Mouse (Mus musculus) stomach, embryonic 14.5 days (tissue): Measurements from ENCODE around the gene Tctn3. TPM values are rescaled to one million over a fixed set of nuclear protein-coding genes. Genes with fewer than 3 reads are reported as not detected.
A peak's percentile ranks its signal among the peaks of the same experiment; 100 is the strongest.
"Not testable (repeated sequence)": the region's sequence is repeated elsewhere in the genome, so short reads cannot be mapped to it uniquely, and the experiment has no call there.

Source experiments
- ATAC-seq: fragments of 200-750 bp; cut with Nextera tagmentation; 2 replicates; pipeline ENCODE4 v1.8.0; 2017; ENCODE audit warnings: low read depth, moderate TSS enrichment; ENCODE audit not compliant: insufficient number of reproducible peaks, insufficient read depth, low FRiP score
- H3K27ac ChIP-seq: fragments of 300-500 bp; sonication (generic); 2 replicates; pipeline ENCODE4 v1.5.1; 2014; ENCODE audit warnings: mild to moderate bottlenecking, low read length, moderate library complexity, mixed read lengths
- H3K27me3 ChIP-seq: fragments of 300-500 bp; sonication (generic); 2 replicates; pipeline ENCODE4 v1.6.1; 2014; ENCODE audit warnings: low read length, control low read depth, mixed read lengths; ENCODE audit not compliant: control insufficient read depth, insufficient read depth
- H3K36me3 ChIP-seq: fragments of 300-500 bp; sonication (generic); 2 replicates; pipeline ENCODE4 v1.6.1; 2014; ENCODE audit warnings: mild to moderate bottlenecking, control low read depth, low read length, moderate library complexity, mixed read lengths; ENCODE audit not compliant: control insufficient read depth, insufficient read depth
- H3K4me1 ChIP-seq: fragments of 300-500 bp; sonication (generic); 2 replicates; pipeline ENCODE4 v1.6.1; 2014; ENCODE audit warnings: low read length, control low read depth, mixed read lengths; ENCODE audit not compliant: control insufficient read depth, insufficient read depth
- H3K4me2 ChIP-seq: fragments of 300-500 bp; sonication (generic); replicated peaks from 2 replicates; pipeline ENCODE4 v1.6.1; 2014; ENCODE audit warnings: low read depth, low read length, control low read depth
- H3K4me3 ChIP-seq: fragments of 300-500 bp; sonication (generic); 2 replicates; pipeline ENCODE4 v1.5.1; 2014; ENCODE audit warnings: low read depth, low read length, control low read depth
- H3K9ac ChIP-seq: fragments of 300-500 bp; sonication (generic); replicated peaks from 2 replicates; pipeline ENCODE4 v1.6.1; 2014; ENCODE audit warnings: low read depth, mild to moderate bottlenecking, control low read depth, low read length, moderate library complexity, mixed read lengths
- H3K9me3 ChIP-seq: fragments of 300-500 bp; sonication (generic); 2 replicates; pipeline ENCODE4 v1.6.1; 2016; ENCODE audit warnings: low read depth, low read length, control low read depth; ENCODE audit not compliant: control insufficient read depth
- WGBS: fragments of 180-500 bp; shearing (Covaris S2); extraction: QIAGEN DNeasy Blood & Tissue Kit; methylation state at CpG from one replicate; pipeline ENCODE4 v1.1.7; 2014; 5-methylcytosine and 5-hydroxymethylcytosine counted together
- polyA plus RNA-seq: library from polyadenylated mRNA; unstranded; fragments of >200 nt; fragmentation: Nextera tagmentation; extraction: Ambion mirVana; gene quantifications from 2 replicates; pipeline ENCODE4 v1.2.1, GENCODE M21; 2014

Gene Tctn3
- polyA plus RNA-seq, 1 experiment from 2014 or later = 10.4 TPM

DNA sequence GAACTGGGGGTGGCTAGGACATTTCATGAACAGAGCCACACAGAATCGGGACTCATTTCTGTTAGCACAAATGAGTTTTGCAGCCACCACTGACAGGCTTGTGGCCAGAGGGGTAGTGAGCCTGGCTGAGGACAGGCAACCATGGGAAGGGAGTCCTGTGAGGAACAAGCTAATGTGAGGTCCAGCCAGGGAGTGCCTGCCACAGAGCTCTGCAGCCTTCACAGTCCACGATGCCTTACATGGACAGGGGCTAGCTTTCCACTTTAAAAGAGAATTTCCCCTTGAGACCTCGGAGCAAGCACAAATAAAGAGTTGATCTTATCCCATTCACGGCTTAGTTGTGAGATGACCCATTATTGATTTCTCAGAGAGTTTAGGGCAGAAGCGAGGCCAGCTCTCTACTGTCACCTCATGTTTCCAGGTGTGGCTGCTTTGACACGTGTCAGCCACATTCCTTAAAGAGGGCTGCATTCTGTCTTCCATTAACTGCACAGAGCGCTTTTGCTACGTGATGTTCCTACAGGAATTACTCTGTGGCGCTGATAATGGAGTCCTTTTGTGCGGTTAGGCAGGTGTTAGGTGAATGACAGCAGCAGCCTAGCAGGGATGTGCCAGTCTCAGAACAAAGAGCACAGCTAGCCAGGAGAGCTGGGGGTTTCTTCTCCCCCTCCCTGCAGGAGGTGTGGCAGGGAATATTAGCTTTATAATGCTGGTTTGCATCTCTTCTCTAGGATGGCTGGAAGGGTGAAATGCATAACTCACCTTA is 48.0 kb downstream of the Tctn3 start:
- 75% methylated on average over 10 of the region's 10 CpGs for WGBS
- Histone ChIP-seq H3K27me3 (no peaks in the 10 kb centered on the region), H3K4me2 (no peak overlapping the region), H3K4me3 (no peak overlapping the region), H3K36me3 (peaks cover 65% of the 10 kb centered on the region), H3K27ac (no peak overlapping the region), H3K9ac (no peak overlapping the region), H3K4me1 (no peaks in the 10 kb centered on the region), H3K9me3 (no peaks in the 10 kb centered on the region)
- ATAC-seq = no peak

DNA sequence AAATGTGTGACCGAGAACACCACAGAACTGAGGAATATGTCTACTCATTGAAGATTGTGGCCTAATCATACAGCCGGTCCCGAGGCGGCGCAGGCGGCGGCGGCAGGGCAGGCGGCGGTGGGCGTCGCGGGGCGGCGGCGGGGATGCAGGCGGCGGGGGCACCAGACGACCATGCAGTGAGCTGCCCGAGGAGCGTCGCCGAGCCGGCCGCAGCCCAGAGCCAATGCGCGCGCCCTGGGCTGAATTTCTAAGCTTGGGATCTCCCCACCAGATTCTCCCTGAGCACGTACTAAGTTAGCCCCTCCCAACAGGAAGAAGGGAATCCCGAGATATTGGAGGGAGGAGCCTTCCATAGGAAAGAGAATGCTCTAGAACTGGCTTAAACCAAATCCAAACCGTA is 50.5 kb downstream of the Tctn3 start:
- WGBS = 71% methylated on average over 11 of the region's 31 CpGs
- H3K27ac ChIP-seq, H3K9me3 ChIP-seq, H3K4me3 ChIP-seq, H3K4me2 ChIP-seq, ATAC-seq, H3K27me3 ChIP-seq, H3K4me1 ChIP-seq, H3K9ac ChIP-seq: not testable (repeated sequence)
- H3K36me3 ChIP-seq = peaks cover 56% of the 10 kb centered on the region

DNA sequence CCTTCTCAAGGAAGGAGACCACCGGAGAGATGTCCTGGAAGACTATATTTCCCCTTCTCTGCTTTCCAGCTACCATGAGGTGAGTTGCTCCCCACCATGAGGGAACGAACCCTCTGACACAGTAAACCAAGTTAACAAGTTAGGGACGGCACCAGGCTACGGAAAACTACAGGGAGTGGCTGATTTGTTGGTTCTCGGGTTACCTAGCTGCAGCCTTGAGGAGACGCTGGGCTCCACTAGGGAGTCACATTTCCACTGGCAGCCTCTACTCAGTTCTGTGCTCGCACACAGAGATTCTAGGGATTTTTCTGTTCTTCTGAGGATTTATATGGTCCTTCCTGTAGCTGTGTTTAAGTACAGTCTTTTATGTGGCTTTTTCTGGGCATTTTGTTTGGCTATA is 56.0 kb downstream of the Tctn3 start:
- H3K27me3 ChIP-seq = no peaks in the 10 kb centered on the region
- H3K9me3 ChIP-seq = no peaks in the 10 kb centered on the region
- 80% methylated on average over 7 of the region's 7 CpGs for WGBS
- ATAC-seq = no peak
- H3K27ac ChIP-seq = no peak overlapping the region
- 0 out of 2 replicates have a peak, but pooled peaks cover 10% of the 10 kb centered on the region for H3K4me1 ChIP-seq
- H3K4me2 ChIP-seq = no peak overlapping the region
- H3K9ac ChIP-seq = no peak overlapping the region
- H3K4me3 ChIP-seq = no peak overlapping the region
- H3K36me3 ChIP-seq = peaks cover 31% of the 10 kb centered on the region

DNA sequence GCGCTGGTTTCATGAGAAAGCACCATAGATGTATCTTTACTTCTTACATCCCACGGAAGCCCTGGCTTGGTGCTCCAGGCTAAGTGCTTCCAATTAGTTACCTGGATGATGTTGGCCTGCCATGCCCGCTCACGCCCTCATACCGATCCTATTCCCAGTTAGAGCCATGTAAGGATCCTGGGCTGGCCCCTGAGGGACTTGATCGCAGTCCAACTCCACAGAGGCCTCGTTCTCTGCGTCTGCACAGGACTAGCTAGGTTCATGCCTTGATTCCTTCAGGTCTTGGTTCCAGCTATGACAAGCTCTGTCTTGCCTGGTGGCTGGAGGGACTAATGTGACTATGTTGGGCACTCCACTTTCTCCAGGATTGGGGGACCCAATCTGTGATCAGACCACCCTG is 56.9 kb downstream of the Tctn3 start:
- H3K27me3 ChIP-seq = no peaks in the 10 kb centered on the region
- WGBS = 96% methylated on average over 8 of the region's 8 CpGs
- 0 out of 2 replicates have a peak, but pooled peaks cover 10% of the 10 kb centered on the region for H3K4me1 ChIP-seq
- H3K36me3 ChIP-seq = peaks cover 31% of the 10 kb centered on the region
- no peak overlapping the region for H3K4me3 ChIP-seq
- H3K4me2 ChIP-seq = no peak overlapping the region
- no peak overlapping the region for H3K9ac ChIP-seq
- no peaks in the 10 kb centered on the region for H3K9me3 ChIP-seq
- H3K27ac ChIP-seq = no peak overlapping the region
- ATAC-seq = no peak

DNA sequence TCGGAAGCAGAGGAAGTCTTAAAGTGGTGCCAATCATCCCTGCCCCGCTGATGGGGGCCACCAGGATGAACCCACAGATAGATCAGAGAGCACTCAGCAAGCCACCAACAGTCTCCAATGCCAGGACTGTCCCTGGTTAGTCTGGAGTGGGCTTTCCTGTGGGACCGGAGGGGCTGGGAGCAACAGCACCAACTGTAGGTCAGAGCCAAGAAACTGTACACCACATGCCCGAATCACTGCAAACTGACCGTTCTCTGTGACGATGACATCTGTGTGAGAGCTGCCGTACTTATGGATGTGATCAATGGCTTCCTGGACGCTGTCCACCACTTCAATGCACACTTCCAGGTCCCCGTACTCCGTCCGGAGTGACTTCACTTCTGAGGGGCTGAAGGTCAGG is 57.7 kb downstream of the Tctn3 start:
- ATAC-seq = 0 out of 2 replicates have a peak, but pooled peaks have one; percentile 1
- WGBS = 72% methylated on average over 11 of the region's 11 CpGs
- peaks cover 31% of the 10 kb centered on the region for H3K36me3 ChIP-seq
- no peak overlapping the region for H3K4me3 ChIP-seq
- H3K4me1 ChIP-seq = 0 out of 2 replicates have a peak, but pooled peaks cover 13% of the 10 kb centered on the region
- H3K27me3 ChIP-seq = no peaks in the 10 kb centered on the region
- H3K9ac ChIP-seq = no peak overlapping the region
- no peaks in the 10 kb centered on the region for H3K9me3 ChIP-seq
- peak overlapping the region; percentile 52; the same call in 1 of the 2 replicates for H3K27ac ChIP-seq
- H3K4me2 ChIP-seq = no peak overlapping the region

DNA sequence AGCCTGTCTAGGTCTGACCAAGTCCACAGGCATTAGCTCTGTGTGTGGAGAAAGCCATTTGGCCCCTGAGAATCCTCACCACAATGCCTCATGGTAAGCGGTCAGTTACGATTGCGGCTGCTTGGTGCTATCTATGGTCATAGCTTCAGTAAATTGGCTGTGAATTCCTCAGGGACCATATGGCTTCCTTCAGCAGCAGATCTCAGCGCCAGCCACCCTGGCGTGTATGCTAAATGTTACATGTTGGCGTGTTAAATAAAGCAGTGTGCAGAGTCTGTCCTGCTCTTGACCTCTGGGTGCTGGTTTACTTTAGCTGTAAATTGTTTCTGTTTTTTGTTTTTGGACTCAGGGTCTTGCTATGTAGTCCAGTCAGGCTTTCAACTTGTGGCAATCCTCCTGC is 58.2 kb downstream of the Tctn3 start:
- ATAC-seq = peak; percentile 11; the same call in 1 of the 2 replicates
- Histone ChIP-seq H3K4me2 (no peak overlapping the region), H3K9me3 (no peaks in the 10 kb centered on the region), H3K27ac (no peak overlapping the region; the same call in 1 of the 2 replicates), H3K27me3 (no peaks in the 10 kb centered on the region), H3K4me3 (no peak overlapping the region), H3K9ac (no peak overlapping the region), H3K4me1 (0 out of 2 replicates have a peak, but pooled peaks cover 13% of the 10 kb centered on the region), H3K36me3 (peaks cover 31% of the 10 kb centered on the region)
- WGBS = 64% methylated on average over 6 of the region's 6 CpGs

DNA sequence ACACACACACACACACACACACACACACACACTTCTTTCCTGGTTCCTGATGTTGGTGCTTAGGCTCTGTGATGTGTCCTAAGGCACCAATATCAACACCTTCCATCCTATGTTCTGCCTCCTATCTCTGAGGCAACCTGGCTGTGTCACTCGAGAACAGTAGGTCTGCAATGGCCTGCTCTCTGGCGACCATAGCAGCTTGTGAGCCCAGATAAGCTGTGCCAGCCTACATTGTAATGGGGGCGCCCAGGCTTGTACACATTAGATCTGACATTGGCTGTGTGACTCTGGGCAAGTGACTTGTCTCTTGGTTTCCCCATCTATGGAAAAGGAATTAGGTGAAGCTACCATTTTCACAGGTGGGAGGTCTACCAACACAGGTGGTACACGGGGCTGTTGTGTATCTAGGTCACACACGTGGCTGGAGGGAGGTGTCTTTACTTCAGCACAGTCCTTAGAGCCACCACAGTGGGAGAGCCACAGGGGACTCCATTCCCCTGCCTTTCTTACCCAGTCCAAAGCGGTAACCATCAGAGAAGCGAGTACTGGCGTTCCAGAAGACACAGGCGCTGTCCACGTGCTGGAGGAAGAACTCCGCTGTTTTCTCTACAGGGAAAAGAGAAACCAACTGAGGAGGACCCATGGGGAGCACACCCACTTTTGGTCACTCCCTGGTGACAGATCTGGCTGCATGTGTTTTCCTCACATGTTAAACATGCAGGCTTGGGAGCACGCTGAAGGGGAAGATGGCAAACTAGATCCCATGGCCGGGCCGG is 58.8 kb downstream of the Tctn3 start:
- H3K36me3 ChIP-seq = peaks cover 31% of the 10 kb centered on the region
- H3K9me3 ChIP-seq = no peaks in the 10 kb centered on the region
- peak; percentile 34; the same call in 1 of the 2 replicates for ATAC-seq
- H3K4me1 ChIP-seq = 0 out of 2 replicates have a peak, but pooled peaks cover 13% of the 10 kb centered on the region
- no peak overlapping the region for H3K4me3 ChIP-seq
- no peaks in the 10 kb centered on the region for H3K27me3 ChIP-seq
- H3K9ac ChIP-seq = no peak overlapping the region
- 89% methylated on average over 14 of the region's 14 CpGs for WGBS
- no peak overlapping the region for H3K27ac ChIP-seq
- H3K4me2 ChIP-seq = no peak overlapping the region

DNA sequence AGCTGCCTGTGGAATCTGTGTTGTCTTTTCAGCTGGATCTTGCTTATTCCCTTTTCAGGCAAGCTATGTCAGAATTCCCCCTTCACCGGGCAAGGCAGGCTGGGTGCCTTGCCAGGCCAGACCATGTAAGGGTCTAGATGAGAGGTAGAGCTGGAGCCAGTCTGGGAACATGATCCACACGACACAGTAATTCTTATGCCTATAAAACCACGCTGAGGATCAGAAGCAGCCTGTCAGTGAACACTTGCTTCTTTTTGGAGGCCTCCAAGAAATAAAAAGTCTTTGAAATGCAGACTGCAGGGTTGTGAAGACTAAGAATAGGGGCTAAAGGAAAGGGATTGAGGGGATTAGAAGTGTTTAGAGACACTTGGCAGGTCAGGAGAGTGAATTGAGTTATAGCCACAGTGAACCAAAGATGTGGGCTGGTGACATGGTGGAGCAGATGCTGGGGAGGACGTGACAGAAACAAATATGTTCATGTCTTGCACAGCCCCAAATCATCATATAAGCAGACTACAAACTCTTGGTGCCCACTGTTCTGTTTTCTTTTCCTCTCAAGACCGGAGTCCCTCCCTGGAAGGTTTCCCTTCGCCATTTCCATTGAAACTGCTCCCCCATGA is 62.4 kb downstream of the Tctn3 start:
- Histone ChIP-seq H3K27me3 (no peaks in the 10 kb centered on the region), H3K36me3 (peaks cover 11% of the 10 kb centered on the region; the same call in 1 of the 2 replicates), H3K9me3 (no peaks in the 10 kb centered on the region), H3K27ac (peak overlapping the region; percentile 45; the same call in 1 of the 2 replicates), H3K4me2 (no peak overlapping the region), H3K9ac (no peak overlapping the region), H3K4me1 (0 out of 2 replicates have a peak, but pooled peaks cover 12% of the 10 kb centered on the region), H3K4me3 (no peak overlapping the region)
- WGBS = 49% methylated on average over 6 of the region's 6 CpGs
- ATAC-seq = no peak
